Mouse (Mus musculus) left cerebral cortex, postnatal 4 days (tissue): Measurements from ENCODE around the gene BC051142. TPM values are rescaled to one million over a fixed set of nuclear protein-coding genes. Genes with fewer than 3 reads are reported as not detected.
"Not testable (repeated sequence)": the region's sequence is repeated elsewhere in the genome, so short reads cannot be mapped to it uniquely, and the experiment has no call there.

ENCODE experiments used
- DNase-seq: peaks from one replicate; pipeline ENCODE4 v3.0.0-alpha.2; 2022
- intact Hi-C: fragments of 180-260 bp; cut with DNase I; formaldehyde crosslinking; loops from one replicate; pipeline ENCODE4 v1.15.1; 2025
- total RNA-seq, 2 experiments: library from RNA; stranded (reverse); gene quantifications; 2 replicates each; pipeline ENCODE4 v1.2.3; 2021

Gene BC051142
- total RNA-seq, 2 experiments from 2014 or later = 8.2 to 11.1 TPM

- intact Hi-C loops = no loop called here
- peak; percentile 32 for DNase-seq
Observed at GRCm38 (mm10) chr17:34398058-34398710, 436 bp upstream of the BC051142 start.

GRCm38 (mm10) chr17:34399394-34399715, 735 bp downstream of the BC051142 start:
- intact Hi-C loops = no loop called here
- no peak for DNase-seq

GRCm38 (mm10) chr17:34411117-34411516, 12.5 kb downstream of the BC051142 start:
- peak; percentile 70 for DNase-seq
- intact Hi-C loops = no loop called here

- intact Hi-C loops = no loop called here
- DNase-seq = no peak
Observed at GRCm38 (mm10) chr17:34420014-34420413, 21.4 kb downstream of the BC051142 start.

- intact Hi-C loops = no loop called here
- DNase-seq = no peak
Observed at GRCm38 (mm10) chr17:34427597-34427996, 29.0 kb downstream of the BC051142 start.

GRCm38 (mm10) chr17:34437120-34437519, 38.5 kb downstream of the BC051142 start:
- no peak for DNase-seq

GRCm38 (mm10) chr17:34437606-34438005, 39.0 kb downstream of the BC051142 start:
- no peak for DNase-seq
- intact Hi-C loops = loop anchor here (5.0 kb wide), 1 partner anchor 120 kb away; no protein-coding TSS in a partner anchor

More at GRCm38 (mm10) chr17:34437120-34437519, 38.5 kb downstream of the BC051142 start:
- intact Hi-C loops = loop anchor here (5.0 kb wide), 1 partner anchor 120 kb away; no protein-coding TSS in a partner anchor

GRCm38 (mm10) chr17:34438588-34438987, 40.0 kb downstream of the BC051142 start:
- intact Hi-C loops = loop anchor here (5.0 kb wide), 1 partner anchor 119 kb away; no protein-coding TSS in a partner anchor
- no peak for DNase-seq

GRCm38 (mm10) chr17:34439795-34440194, 41.2 kb downstream of the BC051142 start:
- intact Hi-C loops = loop anchor here (5.0 kb wide), 1 partner anchor 118 kb away; no protein-coding TSS in a partner anchor
- DNase-seq = no peak

GRCm38 (mm10) chr17:34441990-34442389, 43.4 kb downstream of the BC051142 start:
- DNase-seq = no peak

GRCm38 (mm10) chr17:34448473-34449041, 49.9 kb downstream of the BC051142 start:
- DNase-seq = no peak
- intact Hi-C loops = no loop called here

More at GRCm38 (mm10) chr17:34441990-34442389, 43.4 kb downstream of the BC051142 start:
- intact Hi-C loops = no loop called here

GRCm38 (mm10) chr17:34457668-34458067, 59.0 kb downstream of the BC051142 start:
- no peak for DNase-seq
- intact Hi-C loops = no loop called here

GRCm38 (mm10) chr17:34459255-34459654, 60.6 kb downstream of the BC051142 start:
- intact Hi-C loops = no loop called here
- DNase-seq = no peak

GRCm38 (mm10) chr17:34465906-34466305, 67.3 kb downstream of the BC051142 start:
- DNase-seq, intact Hi-C loops: not testable (repeated sequence)

- intact Hi-C loops = no loop called here
- DNase-seq = no peak
Observed at GRCm38 (mm10) chr17:34470491-34470890, 71.9 kb downstream of the BC051142 start.

GRCm38 (mm10) chr17:34475060-34475459, 76.4 kb downstream of the BC051142 start:
- no peak for DNase-seq
- intact Hi-C loops = no loop called here

GRCm38 (mm10) chr17:34476427-34476826, 77.8 kb downstream of the BC051142 start:
- DNase-seq = no peak
- intact Hi-C loops = no loop called here

- intact Hi-C loops, DNase-seq: not testable (repeated sequence)
Observed at GRCm38 (mm10) chr17:34477238-34478013, 78.8 kb downstream of the BC051142 start, which contains the start of gene Btnl4. TSS of gene Btnl4 (minus strand) at chr17:34477318.

GRCm38 (mm10) chr17:34492796-34493195, 94.2 kb downstream of the BC051142 start:
- intact Hi-C loops = no loop called here
- DNase-seq = no peak

- intact Hi-C loops, DNase-seq: not testable (repeated sequence)
Observed at GRCm38 (mm10) chr17:34495156-34495555, 96.5 kb downstream of the BC051142 start.

- intact Hi-C loops = no loop called here
- no peak for DNase-seq
Observed at GRCm38 (mm10) chr17:34496539-34496938, 97.9 kb downstream of the BC051142 start.
